Mouse (Mus musculus): ENCODE results near the gene Pacsin2.
A peak's percentile ranks its signal among the peaks of the same experiment; 100 is the strongest.
"Not testable (repeated sequence)": the region's sequence is repeated elsewhere in the genome, so short reads cannot be mapped to it uniquely, and the experiment has no call there.

The Pacsin2 gene

GRCm38 (mm10) chr15:83375136-83375535, 89.3 kb downstream of the Pacsin2 start:
- peak; percentile 50 to 73 for DNase-seq (ENCODE audit: low spot score in 2 of 2)

DNA sequence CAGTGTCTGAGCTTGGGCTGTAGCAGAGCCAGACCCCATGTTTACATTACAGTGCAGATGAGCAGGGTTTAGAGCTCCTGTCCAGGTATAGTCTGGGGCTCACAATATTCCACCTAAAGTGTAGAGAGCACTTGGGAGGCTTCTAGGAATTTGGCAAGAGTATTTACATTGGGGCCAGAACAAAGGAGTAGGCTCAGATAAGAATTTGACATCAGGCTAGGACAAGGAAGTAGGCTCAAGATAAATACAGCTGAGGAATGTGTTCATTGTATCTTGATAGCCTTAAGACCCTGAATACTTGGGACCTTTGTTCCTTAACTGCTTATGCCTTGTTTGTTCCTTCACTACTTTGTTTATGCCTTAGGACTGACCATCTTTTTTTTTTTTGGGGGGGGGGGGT, 90.3 kb downstream of the Pacsin2 start:
- DNase-seq (ENCODE audit: low spot score in 2 of 2) = no peak

DNA sequence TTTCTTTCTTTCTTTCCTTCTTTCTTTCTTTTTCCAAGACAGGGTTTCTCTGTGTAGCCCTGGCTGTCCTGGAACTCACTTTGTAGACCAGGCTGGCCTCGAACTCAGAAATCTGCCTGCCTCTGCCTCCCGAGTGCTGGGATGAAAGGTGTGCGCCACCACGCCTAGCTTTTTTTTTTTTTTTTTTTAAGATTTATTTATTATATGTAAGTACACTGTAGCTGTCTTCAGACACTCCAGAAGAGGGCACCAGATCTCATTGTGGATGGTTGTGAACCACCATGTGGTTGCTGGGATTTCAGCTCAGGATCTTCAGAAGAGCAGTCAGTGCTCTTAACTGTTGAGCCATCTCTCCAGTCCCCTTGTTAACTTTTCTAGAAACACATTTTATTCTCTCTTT, 95.7 kb downstream of the Pacsin2 start:
- DNase-seq (ENCODE audit: low spot score in 2 of 2) = not testable (repeated sequence)

- no peak for DNase-seq (ENCODE audit: low spot score in 2 of 2)
Observed at GRCm38 (mm10) chr15:83368261-83368660, 96.1 kb downstream of the Pacsin2 start.

DNA sequence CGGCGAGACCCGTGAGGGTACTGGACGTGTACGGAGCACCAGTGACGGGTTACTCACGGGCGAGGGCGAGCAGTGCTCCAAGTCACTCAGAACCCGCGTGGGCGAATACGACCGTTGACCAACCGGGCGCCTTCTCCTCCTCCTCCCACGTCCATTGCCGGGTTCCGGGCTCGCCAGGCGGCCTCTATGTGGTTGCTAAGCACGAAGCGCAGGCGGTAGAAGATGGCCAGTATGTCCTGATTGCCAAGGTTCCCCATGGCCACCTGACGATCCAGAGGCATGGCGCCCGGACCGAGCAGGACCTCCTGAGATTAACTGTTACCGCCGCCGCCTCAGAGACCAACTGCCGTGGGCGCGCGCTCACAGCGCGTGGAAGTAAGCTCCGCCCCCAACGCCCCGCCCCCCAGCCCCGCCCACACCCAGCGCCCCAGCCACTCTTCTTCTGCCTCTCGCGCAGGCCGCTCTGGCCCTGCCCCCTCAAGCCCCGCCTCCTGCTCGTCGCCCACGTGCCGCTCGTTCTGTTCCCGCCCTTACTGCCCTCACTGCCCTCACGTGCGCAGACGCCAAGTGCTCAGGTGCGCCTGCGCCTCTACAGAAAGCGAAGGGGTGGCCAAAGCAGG, 97.4 kb downstream of the Pacsin2 start:
- peak; percentile 58 for DNase-seq (ENCODE audit: low spot score in 2 of 2)

- no peak for DNase-seq (ENCODE audit: low spot score in 2 of 2)
Observed at GRCm38 (mm10) chr15:83365697-83366096, 98.7 kb downstream of the Pacsin2 start.

DNA sequence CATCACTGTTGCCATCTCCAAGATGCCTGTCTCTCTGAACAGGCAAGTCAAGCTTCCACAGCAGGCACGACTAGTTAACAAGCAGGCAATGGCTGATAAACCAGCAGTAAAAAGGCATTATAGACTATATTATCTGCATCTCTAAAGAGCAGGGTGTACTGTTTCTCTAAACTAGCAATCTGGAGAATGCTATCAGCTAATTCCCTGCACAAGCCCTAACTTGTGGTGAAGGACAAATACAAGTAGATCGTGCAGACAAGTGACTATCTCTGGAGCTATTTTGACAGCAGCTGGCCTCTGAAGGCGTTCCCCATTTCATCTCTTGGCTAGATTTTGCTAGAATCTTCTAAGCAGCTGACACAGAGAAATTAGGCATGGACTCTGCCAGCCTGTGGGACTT, 100.2 kb downstream of the Pacsin2 start:
- DNase-seq (ENCODE audit: low spot score in 2 of 2) = no peak

DNA sequence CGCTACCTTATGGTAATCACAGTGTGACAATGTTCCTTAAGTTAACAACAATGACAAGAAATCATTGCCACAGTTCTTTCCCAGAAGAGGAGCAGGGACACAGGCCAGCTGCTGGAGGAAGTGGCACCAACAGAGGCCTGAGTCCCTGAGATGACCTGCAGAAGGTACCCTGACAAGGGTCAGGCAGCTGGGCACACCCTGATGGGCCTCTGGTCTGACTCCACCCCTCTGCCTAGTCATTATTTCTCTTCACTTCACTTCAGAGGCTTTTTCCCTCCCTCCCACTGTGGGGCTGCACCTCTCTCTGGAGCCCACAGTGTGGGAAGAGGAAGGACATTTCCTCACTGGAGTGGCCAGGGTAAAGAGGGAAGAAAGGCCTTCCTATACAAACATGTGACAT, 101.6 kb downstream of the Pacsin2 start:
- DNase-seq (ENCODE audit: low spot score in 2 of 2) = not testable (repeated sequence)

DNA sequence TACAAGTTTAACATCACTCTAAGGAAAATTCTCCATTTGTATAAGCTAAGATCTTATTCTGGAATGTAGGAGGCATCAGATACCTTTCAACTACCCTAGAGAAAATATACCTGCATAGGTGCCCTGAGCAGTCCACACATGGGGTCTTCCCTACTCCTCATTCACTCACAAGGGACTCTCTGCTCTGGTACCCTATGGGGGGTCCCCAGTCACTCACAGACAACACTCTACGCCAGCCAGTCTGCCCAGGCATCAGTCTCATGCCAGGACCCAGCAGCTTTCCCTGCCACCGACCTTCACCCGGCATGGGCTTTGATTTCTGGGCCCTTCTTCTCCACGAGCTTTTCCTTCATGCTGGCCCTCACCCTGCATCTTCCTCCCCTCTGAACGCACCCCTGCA, 103.5 kb downstream of the Pacsin2 start:
- not testable (repeated sequence) for DNase-seq (ENCODE audit: low spot score in 2 of 2)

DNA sequence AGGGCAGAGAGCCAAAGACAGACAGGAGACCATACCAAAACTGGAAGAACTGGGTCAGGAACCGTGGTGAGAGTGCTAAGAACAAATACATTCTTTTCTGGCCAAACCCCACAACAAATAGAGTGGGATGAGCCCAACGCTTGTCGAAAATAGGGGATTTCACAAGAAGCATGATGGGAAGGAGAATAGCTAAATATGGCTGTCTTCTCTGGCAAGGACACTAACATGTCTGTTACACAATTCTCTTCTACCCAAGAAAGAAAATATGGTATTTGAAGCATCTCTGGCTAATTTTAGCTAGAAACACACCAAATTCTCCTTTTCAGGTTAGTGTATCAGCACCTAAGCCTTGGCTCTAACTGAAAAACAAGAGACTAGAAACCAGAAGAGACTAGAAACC, 104.3 kb downstream of the Pacsin2 start:
- no peak for DNase-seq (ENCODE audit: low spot score in 2 of 2)

DNA sequence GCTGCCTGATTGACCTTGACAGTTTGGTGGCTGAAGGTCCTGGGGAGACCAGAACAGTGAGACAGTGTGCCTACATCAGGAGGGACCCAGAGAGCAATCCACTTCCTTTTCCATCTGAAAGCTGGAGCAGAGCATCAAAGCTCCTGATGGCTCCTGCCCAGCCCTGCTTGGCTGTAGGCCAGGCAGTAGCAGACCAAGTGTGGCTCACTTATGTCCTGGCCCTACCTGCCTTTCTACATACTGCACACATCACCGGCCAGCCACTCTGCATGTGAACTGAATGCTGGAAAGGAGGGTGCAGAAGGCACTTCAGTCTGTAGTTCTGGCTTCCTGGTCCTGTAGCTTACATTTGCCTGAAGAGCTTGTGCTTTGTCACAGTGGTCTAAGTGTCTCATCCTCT, 105.9 kb downstream of the Pacsin2 start:
- no peak for DNase-seq (ENCODE audit: low spot score in 2 of 2)

GRCm38 (mm10) chr15:83351546-83351945, 112.9 kb downstream of the Pacsin2 start:
- DNase-seq (ENCODE audit: low spot score in 2 of 2) = no peak

DNA sequence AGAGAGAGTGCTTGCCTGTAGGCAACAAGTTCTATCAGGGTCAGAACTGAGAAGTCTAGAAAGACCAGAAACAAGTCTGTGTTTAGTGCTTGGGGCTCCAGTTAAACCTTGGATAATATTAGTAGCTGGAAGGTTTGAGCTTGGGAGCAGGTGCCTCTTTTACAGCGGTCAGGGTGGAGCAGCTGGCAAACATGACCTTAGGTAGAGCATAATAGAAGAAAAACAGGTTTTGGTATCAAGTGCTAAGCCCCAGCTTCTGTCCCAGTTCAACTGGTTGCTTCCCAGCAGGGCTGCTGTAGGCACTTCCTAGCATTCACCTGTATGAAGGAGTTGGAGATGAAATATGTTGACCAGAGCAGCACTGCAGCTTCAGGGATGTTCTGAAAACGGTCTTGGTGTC, 113.5 kb downstream of the Pacsin2 start:
- DNase-seq (ENCODE audit: low spot score in 2 of 2) = no peak

- peak; percentile 93 to 94 for DNase-seq (ENCODE audit: low spot score in 2 of 2)
Observed at GRCm38 (mm10) chr15:83349954-83350711, 114.3 kb downstream of the Pacsin2 start, which contains the start of gene Arfgap3. Gene Arfgap3 (minus strand): TSS chr15:83350247.

- no peak for DNase-seq (ENCODE audit: low spot score in 2 of 2)
Observed at GRCm38 (mm10) chr15:83349225-83349953, 115.0 kb downstream of the Pacsin2 start.

GRCm38 (mm10) chr15:83348747-83349146, 115.7 kb downstream of the Pacsin2 start:
- no peak for DNase-seq (ENCODE audit: low spot score in 2 of 2)

DNA sequence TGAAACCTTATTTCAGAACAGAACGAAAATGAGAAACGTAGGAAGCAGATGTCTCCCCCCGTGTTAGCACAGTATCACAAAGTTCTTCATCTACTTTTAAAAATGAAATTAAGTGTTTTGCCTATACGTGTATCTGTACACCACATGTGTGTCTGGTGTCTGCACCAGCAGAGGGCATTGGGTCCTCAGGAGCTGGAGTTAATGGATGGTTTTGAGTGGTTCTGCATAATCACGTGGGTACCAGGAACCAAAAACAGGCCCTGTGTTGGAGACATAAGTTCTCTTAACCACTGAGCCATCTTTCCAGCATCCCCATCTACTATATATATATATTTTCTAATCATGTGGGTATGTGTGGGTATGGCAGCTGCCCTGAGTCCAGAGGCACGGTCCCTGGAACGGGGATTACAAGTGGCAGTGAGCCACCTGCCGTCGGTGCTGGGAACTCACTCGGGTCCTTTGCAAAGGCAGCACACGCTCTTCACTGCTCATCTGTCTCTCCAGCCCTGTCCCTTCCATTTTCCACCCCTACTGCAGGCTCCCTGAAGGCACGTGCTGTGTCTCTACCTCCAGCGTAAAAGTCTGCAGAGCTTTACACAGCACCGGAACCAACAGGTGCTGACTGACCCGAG, 118.4 kb downstream of the Pacsin2 start:
- DNase-seq (ENCODE audit: low spot score in 2 of 2) = no peak

- peak; percentile 60 for DNase-seq (ENCODE audit: low spot score in 2 of 2)
Observed at GRCm38 (mm10) chr15:83344956-83345355, 119.5 kb downstream of the Pacsin2 start.

DNA sequence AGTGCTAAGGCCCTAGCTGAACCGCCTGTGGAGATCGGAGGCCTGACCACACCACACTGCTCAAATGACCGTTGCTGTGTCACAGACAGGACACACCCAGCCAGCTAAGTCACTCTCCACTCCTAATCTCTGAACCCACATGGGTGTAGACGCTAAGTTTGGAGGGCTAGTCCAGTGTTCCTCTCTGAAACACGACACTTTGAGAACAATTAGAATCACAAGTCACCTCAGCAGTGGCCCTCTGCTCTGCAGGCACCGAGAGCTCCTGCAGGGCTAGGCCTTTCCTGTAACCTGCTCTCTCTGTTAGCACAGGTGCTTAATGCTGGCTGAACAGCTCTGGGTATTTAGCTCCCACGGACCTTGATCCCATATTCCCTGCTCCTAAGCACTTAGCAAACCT, 120.2 kb downstream of the Pacsin2 start:
- DNase-seq (ENCODE audit: low spot score in 2 of 2) = peak in 1 of 2 experiments; percentile 25

GRCm38 (mm10) chr15:83338908-83339307, 125.5 kb downstream of the Pacsin2 start:
- no peak for DNase-seq (ENCODE audit: low spot score in 2 of 2)

GRCm38 (mm10) chr15:83337903-83338870, 126.2 kb downstream of the Pacsin2 start:
- no peak for DNase-seq (ENCODE audit: low spot score in 2 of 2)

Measured in heart, adult 9 months (tissue).